Mouse (Mus musculus): Measurements from ENCODE around the gene Gm14406. TPM values are rescaled to one million over a fixed set of nuclear protein-coding genes. Genes with fewer than 3 reads are reported as not detected.

Gm14406 gene
- total RNA-seq (2023): not detected

DNA sequence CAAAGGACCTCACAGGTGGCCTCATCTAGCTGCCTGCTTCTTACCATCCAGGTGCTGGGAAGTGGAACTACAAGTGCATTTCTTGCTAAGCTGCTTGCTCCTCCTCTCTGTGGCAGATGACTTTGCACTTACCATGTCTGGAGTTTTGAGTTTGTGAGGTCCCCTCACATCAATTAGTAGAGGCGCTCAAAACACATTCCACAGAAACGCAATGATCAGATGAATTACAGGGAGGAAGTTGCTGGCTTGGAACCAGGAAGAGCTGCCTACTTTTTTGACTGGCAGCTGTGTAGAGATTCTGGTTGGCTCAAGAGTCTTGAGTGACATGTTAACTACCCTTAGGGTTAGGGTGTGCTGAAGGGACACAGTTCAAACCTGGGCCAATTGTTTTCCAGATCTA, at the start of gene Gm14406:
Gm14406 (minus strand) TSS at position 213 of the 400 bp plus-strand sequence.

Other genes starting within 250 kb of the Gm14406 start
- gene Gm14418, start 179.9 kb downstream of the Gm14406 start, total RNA-seq (2023): 7.7 TPM
- 8.0 TPM for gene Zfp970, start 113.5 kb downstream of the Gm14406 start, total RNA-seq (2023)
- gene Gm14403, start 80.0 kb downstream of the Gm14406 start, total RNA-seq (2023): 3.9 TPM
- gene Gm14322, start 181.1 kb upstream of the Gm14406 start, total RNA-seq (2023): 3.2 TPM

Measured in CD4-positive naive resting alpha-beta T cell, adult 57 days (primary cell).